Mouse (Mus musculus): ENCODE results near the gene Hhat. TPM values are rescaled to one million over a fixed set of nuclear protein-coding genes. Genes with fewer than 3 reads are reported as not detected.

Gene Hhat
- 4.4 and 4.6 TPM in 2 replicates for polyA plus RNA-seq (2015; fragmentation: Nextera tagmentation; extraction: Ambion mirVana)

DNA sequence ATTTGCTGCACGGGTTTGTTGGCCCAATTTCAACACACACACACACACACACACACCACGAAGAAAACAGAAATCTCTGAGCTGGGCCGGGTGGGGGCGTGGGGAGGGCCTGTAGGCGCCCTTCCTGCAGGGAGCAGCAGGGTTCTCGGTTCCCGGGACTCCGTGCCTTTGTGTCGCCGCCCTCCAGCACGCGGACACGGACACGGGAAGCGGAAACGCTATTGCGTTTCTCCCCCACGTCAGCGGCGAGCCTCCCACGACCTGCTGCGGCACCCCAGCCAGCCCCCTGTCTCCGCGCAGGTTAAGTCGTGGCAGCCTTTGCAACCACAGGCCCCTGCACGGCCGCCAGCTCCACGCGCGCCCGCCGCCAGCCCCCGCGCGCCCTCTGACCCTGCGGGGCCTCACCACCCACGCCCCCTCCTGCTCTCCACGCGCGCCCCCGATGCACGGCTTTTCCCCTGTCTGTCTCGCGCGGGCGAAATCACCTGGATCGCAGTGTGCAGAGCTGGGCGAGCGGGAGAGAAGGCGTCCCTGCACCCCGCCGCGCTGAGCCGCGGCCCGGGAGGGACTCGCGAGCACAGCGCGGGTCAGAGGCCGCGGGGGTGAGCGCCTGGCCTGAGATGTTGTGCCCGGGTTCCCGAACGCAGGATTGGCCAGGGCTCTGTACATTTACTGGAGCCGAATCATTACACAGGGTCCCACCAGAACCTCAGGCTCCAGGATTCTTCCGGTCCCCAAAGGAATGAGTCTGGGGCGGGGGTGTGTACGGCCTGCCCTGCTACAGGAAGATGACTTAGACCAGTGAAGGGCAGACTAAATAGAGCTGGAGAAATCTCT lies at the start of gene Hhat:
Hhat (minus strand) TSS at position 729 of the 837 bp plus-strand sequence.
- H3K4me3 ChIP-seq, result peak within 1 kb of the TSS; percentile 69
- peaks cover 20% of the 10 kb centered on the region for H3K4me1 ChIP-seq (replicated peaks)
- peak within 1 kb of the TSS; percentile 92 for H3K4me2 ChIP-seq
- WGBS, result under 1% methylated on average over 70 of the region's 70 CpGs
- peak; percentile 89 for ATAC-seq (ENCODE audit: low read depth)
- no peaks in the 10 kb centered on the region for H3K27me3 ChIP-seq
- no peaks in the 10 kb centered on the region for H3K36me3 ChIP-seq
- peak within 1 kb of the TSS; percentile 93 for H3K27ac ChIP-seq (replicated peaks)
- H3K9ac ChIP-seq, result peak within 1 kb of the TSS; percentile 97
- H3K9me3 ChIP-seq, result no peaks in the 10 kb centered on the region

- no peaks in the 10 kb centered on the region for H3K27me3 ChIP-seq
- no peak overlapping the region for H3K4me3 ChIP-seq
- WGBS, result 91% methylated on average over 5 of the region's 5 CpGs
- no peaks in the 10 kb centered on the region for H3K9me3 ChIP-seq
- H3K4me1 ChIP-seq (replicated peaks), result peaks cover 11% of the 10 kb centered on the region
- H3K36me3 ChIP-seq, result no peaks in the 10 kb centered on the region
- H3K4me2 ChIP-seq, result no peak overlapping the region
- no peak for ATAC-seq (ENCODE audit: low read depth)
- H3K9ac ChIP-seq, result no peak overlapping the region
- no peak overlapping the region for H3K27ac ChIP-seq (replicated peaks)
These were observed 47.3 kb upstream of the Hhat start for GRCm38 (mm10) chr1:192818334-192818733.

GRCm38 (mm10) chr1:192815789-192816188 lies 44.8 kb upstream of the Hhat start:
- Histone ChIP-seq H3K9ac (no peak overlapping the region), H3K36me3 (no peaks in the 10 kb centered on the region), H3K27me3 (no peaks in the 10 kb centered on the region), H3K9me3 (no peaks in the 10 kb centered on the region), H3K4me1 (replicated peaks) (no peaks in the 10 kb centered on the region), H3K4me2 (no peak overlapping the region), H3K4me3 (no peak overlapping the region), H3K27ac (replicated peaks) (no peak overlapping the region)
- no peak for ATAC-seq (ENCODE audit: low read depth)
- 57% methylated on average over 2 of the region's 2 CpGs for WGBS

GRCm38 (mm10) chr1:192814700-192815099 lies 43.7 kb upstream of the Hhat start:
- Histone ChIP-seq H3K36me3 (no peaks in the 10 kb centered on the region), H3K4me1 (replicated peaks) (no peaks in the 10 kb centered on the region), H3K27ac (replicated peaks) (no peak overlapping the region), H3K9ac (no peak overlapping the region), H3K27me3 (no peaks in the 10 kb centered on the region), H3K4me3 (no peak overlapping the region), H3K9me3 (no peaks in the 10 kb centered on the region), H3K4me2 (no peak overlapping the region)
- WGBS, result 28% methylated on average over 3 of the region's 3 CpGs
- no peak for ATAC-seq (ENCODE audit: low read depth)

GRCm38 (mm10) chr1:192812758-192813157 lies 41.7 kb upstream of the Hhat start:
- WGBS, result 93% methylated on average over 9 of the region's 9 CpGs
- ATAC-seq (ENCODE audit: low read depth), result no peak
- no peaks in the 10 kb centered on the region for H3K36me3 ChIP-seq
- no peak overlapping the region for H3K9ac ChIP-seq
- H3K4me1 ChIP-seq (replicated peaks), result no peaks in the 10 kb centered on the region
- H3K4me3 ChIP-seq, result no peak overlapping the region
- no peak overlapping the region for H3K4me2 ChIP-seq
- H3K9me3 ChIP-seq, result no peaks in the 10 kb centered on the region
- no peak overlapping the region for H3K27ac ChIP-seq (replicated peaks)
- no peaks in the 10 kb centered on the region for H3K27me3 ChIP-seq

DNA sequence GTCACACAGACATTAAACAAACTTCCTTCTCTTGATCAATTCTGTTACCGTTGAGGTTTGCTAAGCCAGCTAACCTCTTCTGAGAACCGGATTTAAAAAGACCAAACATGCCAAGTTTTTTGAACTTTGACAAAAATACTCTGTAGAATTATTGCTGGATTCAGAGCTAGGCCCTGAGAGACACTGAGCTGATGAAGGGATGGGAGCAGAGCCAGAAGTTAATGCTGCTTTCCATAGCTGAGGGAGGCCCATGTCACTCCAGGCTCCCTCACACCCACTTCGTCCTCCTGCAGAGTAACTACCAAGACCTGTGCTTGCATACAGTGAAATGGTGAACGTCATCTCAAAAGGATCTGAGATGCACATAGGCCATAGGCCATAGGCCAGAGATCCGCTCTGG lies 41.3 kb upstream of the Hhat start:
- H3K9me3 ChIP-seq, result no peaks in the 10 kb centered on the region
- H3K4me1 ChIP-seq (replicated peaks), result no peaks in the 10 kb centered on the region
- no peak overlapping the region for H3K9ac ChIP-seq
- WGBS, result 94% methylated on average over 5 of the region's 5 CpGs
- ATAC-seq (ENCODE audit: low read depth), result no peak
- H3K27ac ChIP-seq (replicated peaks), result no peak overlapping the region
- H3K4me3 ChIP-seq, result no peak overlapping the region
- no peaks in the 10 kb centered on the region for H3K27me3 ChIP-seq
- H3K4me2 ChIP-seq, result no peak overlapping the region
- H3K36me3 ChIP-seq, result no peaks in the 10 kb centered on the region

DNA sequence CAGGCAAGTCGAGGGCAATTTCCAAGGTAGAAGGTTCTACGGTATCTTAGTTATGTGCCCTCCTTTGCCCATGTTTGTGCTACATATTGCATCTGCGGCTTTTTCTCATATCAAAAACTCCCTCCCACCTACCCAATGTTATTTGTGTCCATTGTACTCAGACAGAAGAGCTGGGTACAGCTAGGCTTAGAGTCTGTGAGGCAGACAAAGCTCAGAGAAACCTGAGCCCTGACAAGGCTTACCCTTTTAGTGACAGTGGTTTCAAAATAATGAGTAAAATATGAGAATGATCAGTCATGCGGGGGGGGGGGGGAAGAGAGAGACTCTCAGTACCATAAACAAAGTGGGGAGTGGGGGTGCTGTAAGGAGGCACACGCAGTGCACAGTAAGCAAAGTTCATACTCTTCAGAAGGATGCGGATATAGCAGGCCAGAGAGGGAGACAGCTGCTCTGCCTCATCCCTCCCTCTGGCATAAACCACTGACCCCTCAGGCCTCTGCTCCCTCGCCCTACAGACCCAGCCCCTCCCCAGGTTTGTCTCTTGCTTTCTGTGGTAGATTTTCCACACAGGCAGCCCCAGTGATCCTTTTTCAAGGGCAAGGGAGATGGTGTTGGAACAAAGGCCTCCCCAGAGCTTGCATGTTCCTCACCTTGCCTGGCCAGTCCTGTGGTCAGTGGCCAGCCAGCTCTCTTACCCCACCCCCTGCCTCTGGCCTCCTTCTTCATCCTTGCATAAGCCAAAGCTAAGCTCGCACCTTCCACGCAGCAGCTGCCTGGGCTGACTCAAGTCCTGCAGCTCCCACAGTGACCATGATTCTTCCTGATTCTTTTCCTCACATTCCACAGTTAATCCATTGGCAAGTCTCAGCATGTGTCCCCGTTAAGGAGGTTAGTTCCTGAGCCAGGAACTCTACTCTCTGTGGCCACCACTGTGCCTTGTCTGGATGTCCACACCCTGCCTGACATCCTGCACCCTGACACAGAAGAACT lies 35.4 kb upstream of the Hhat start:
- Histone ChIP-seq H3K9me3 (no peaks in the 10 kb centered on the region), H3K27me3 (no peaks in the 10 kb centered on the region), H3K4me3 (no peak overlapping the region), H3K9ac (no peak overlapping the region), H3K27ac (replicated peaks) (no peak overlapping the region), H3K36me3 (no peaks in the 10 kb centered on the region), H3K4me1 (replicated peaks) (no peaks in the 10 kb centered on the region), H3K4me2 (no peak overlapping the region)
- no peak for ATAC-seq (ENCODE audit: low read depth)
- 59% methylated on average over 10 of the region's 10 CpGs for WGBS

DNA sequence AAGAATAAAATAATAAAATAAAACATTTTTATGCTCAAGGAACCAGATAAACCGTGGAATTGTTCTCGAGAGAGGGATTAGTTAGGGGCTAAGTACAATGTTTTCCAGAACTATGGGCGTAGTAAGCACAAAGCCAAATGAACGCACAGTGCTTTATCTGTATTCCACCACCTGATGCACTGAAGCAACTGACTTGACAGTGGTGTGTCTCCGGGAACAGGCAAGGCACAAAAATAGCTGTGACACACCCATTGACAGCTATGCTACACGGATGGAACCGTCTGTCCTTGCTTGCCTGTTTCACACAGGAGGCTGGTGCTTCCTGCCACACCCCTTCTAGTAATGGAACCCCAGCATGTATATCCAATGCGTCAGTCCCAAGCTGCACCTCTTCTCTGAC lies 29.3 kb upstream of the Hhat start:
- Histone ChIP-seq H3K27ac (replicated peaks) (no peak overlapping the region), H3K9me3 (no peaks in the 10 kb centered on the region), H3K4me2 (no peak overlapping the region), H3K4me1 (replicated peaks) (peaks cover 26% of the 10 kb centered on the region), H3K27me3 (no peaks in the 10 kb centered on the region), H3K4me3 (no peak overlapping the region), H3K36me3 (no peaks in the 10 kb centered on the region), H3K9ac (no peak overlapping the region)
- no peak for ATAC-seq (ENCODE audit: low read depth)
- WGBS, result 84% methylated on average over 8 of the region's 8 CpGs

GRCm38 (mm10) chr1:192799165-192799991 lies 28.4 kb upstream of the Hhat start:
- no peaks in the 10 kb centered on the region for H3K27me3 ChIP-seq
- no peaks in the 10 kb centered on the region for H3K9me3 ChIP-seq
- peaks cover 26% of the 10 kb centered on the region for H3K4me1 ChIP-seq (replicated peaks)
- WGBS, result 37% methylated on average over 10 of the region's 10 CpGs
- no peak for ATAC-seq (ENCODE audit: low read depth)
- no peak overlapping the region for H3K4me3 ChIP-seq
- no peak overlapping the region for H3K4me2 ChIP-seq
- no peak overlapping the region for H3K9ac ChIP-seq
- H3K36me3 ChIP-seq, result no peaks in the 10 kb centered on the region
- H3K27ac ChIP-seq (replicated peaks), result peak overlapping the region; percentile 43; the same call in 1 of the 2 replicates

DNA sequence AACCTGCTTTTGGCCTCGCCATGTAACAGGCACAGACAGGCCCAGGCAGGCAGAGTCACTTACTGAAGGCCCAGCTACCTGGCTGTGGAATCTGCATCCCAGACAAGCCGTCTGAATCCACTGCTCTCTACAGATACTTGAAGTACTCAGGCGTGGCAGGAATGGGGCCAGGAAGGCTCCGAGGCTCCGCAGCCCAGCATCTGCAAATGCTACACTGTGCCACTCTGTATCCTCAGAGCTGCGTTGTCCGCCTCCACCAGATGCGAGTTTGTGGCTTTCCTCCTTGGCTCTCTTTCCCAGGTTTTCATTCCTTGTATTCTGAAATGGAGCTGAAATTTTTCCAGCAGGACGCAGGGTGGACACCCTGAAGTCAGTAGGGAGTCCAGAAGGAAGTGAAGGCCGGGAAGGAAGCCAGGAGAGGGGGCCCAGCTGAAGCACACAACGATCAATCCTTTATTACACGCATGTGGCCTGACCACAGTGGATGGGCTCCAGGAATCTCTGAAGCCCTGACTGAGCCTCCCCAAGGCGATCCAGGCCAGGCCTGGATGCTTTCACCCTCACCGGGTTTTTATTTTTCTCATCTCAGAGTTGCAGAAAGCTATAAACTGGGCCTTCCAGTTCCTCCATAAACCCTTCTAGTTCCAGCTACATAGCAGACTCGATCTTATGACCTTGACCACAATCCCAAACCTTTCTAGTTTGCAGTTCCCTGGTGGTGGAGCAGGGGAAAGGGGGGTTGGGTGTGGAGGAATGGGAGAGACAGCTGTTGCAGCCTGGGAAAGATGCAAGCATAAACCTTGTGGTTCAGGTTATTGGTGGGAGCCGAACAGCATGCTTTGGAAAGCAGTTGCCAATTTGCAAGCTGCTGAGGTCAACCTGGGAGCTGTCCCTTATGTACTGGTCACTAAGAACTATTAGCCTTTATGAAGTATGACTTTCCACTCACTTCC lies 27.5 kb upstream of the Hhat start:
- Histone ChIP-seq H3K9me3 (no peaks in the 10 kb centered on the region), H3K9ac (no peak overlapping the region), H3K4me2 (no peak overlapping the region), H3K36me3 (no peaks in the 10 kb centered on the region), H3K4me3 (no peak overlapping the region), H3K27ac (replicated peaks) (peak overlapping the region; percentile 43), H3K4me1 (replicated peaks) (peaks cover 26% of the 10 kb centered on the region), H3K27me3 (no peaks in the 10 kb centered on the region)
- 74% methylated on average over 16 of the region's 16 CpGs for WGBS
- no peak for ATAC-seq (ENCODE audit: low read depth)

GRCm38 (mm10) chr1:192797011-192797274 lies 25.9 kb upstream of the Hhat start:
- 61% methylated on average over 3 of the region's 3 CpGs for WGBS
- Histone ChIP-seq H3K4me1 (replicated peaks) (peaks cover 28% of the 10 kb centered on the region), H3K27ac (replicated peaks) (peak overlapping the region; percentile 64), H3K27me3 (no peaks in the 10 kb centered on the region), H3K9me3 (no peaks in the 10 kb centered on the region), H3K4me3 (no peak overlapping the region), H3K9ac (0 out of 2 replicates have a peak overlapping the region, but pooled peaks have one; percentile 45), H3K4me2 (no peak overlapping the region), H3K36me3 (no peaks in the 10 kb centered on the region)
- ATAC-seq (ENCODE audit: low read depth), result peak; percentile 33; the same call in 1 of the 2 replicates
